Mouse (Mus musculus) liver, postnatal 0 days (tissue): ENCODE data around the gene Rdh7. TPM values are rescaled to one million over a fixed set of nuclear protein-coding genes. Genes with fewer than 3 reads are reported as not detected.

Experiments used
- ATAC-seq: fragments of 200-750 bp; cut with Nextera tagmentation; 2 replicates; pipeline ENCODE4 v1.8.0; 2017; ENCODE audit warnings: mild to moderate bottlenecking, moderate library complexity
- DNase-seq: peaks from one replicate; pipeline ENCODE4 v3.0.0-alpha.2; 2016
- H3K27ac ChIP-seq: fragments of 300-500 bp; sonication (generic); 2 replicates; pipeline ENCODE4 v1.5.1; 2014; ENCODE audit warnings: antibody characterized with exemption, moderate library complexity, mild to moderate bottlenecking, low read depth
- H3K27me3 ChIP-seq: fragments of 300-500 bp; sonication (generic); 2 replicates; pipeline ENCODE4 v1.6.1; 2014; ENCODE audit warnings: low read length, control low read depth, mixed read lengths; ENCODE audit not compliant: insufficient read depth
- H3K36me3 ChIP-seq: fragments of 300-500 bp; sonication (generic); replicated peaks from 2 replicates; pipeline ENCODE4 v1.6.1; 2014; ENCODE audit warnings: mild to moderate bottlenecking, control low read depth, low read length, moderate library complexity, mixed read lengths; ENCODE audit not compliant: insufficient read depth
- H3K4me1 ChIP-seq: fragments of 300-500 bp; sonication (generic); 2 replicates; pipeline ENCODE4 v1.6.1; 2014; ENCODE audit warnings: antibody characterized with exemption, mild to moderate bottlenecking, control low read depth; ENCODE audit not compliant: insufficient read depth
- H3K4me2 ChIP-seq: fragments of 300-500 bp; sonication (generic); 2 replicates; pipeline ENCODE4 v1.6.1; 2014; ENCODE audit warnings: low read depth, mild to moderate bottlenecking, low read length, moderate library complexity, mixed read lengths
- H3K4me3 ChIP-seq: fragments of 300-500 bp; sonication (generic); 2 replicates; pipeline ENCODE4 v1.5.1; 2014; ENCODE audit warnings: low read depth, low read length
- H3K9ac ChIP-seq: fragments of 300-500 bp; sonication (generic); replicated peaks from 2 replicates; pipeline ENCODE4 v1.6.1; 2014; ENCODE audit warnings: mild to moderate bottlenecking, moderate library complexity
- H3K9me3 ChIP-seq: fragments of 300-500 bp; sonication (generic); 2 replicates; pipeline ENCODE4 v1.6.1; 2016; ENCODE audit warnings: mild to moderate bottlenecking, control low read depth, low read length, mixed read lengths
- CTCF ChIP-seq: sonication (generic); IDR thresholded peaks from 2 replicates; pipeline ENCODE4 v1.5.1; 2016; ENCODE audit warnings: antibody characterized with exemption, low read depth
- EP300 ChIP-seq: IDR thresholded peaks from 2 replicates; pipeline ENCODE4 v1.6.1; 2016; ENCODE audit warnings: antibody characterized with exemption, low read depth, mild to moderate bottlenecking
- WGBS: fragments of 180-500 bp; shearing (Covaris S2); extraction: QIAGEN DNeasy Blood & Tissue Kit; methylation state at CpG from one replicate; pipeline ENCODE4 v1.1.7; 2014; ENCODE audit not compliant: insufficient replicate concordance; 5-methylcytosine and 5-hydroxymethylcytosine counted together
- polyA plus RNA-seq: library from polyadenylated mRNA; unstranded; fragments of >200 nt; fragmentation: Nextera tagmentation; extraction: Ambion mirVana; gene quantifications from 2 replicates; pipeline ENCODE4 v1.2.1, GENCODE M21; 2015

Gene Rdh7
- polyA plus RNA-seq, 1 experiment from 2014 or later, result 356 TPM

DNA sequence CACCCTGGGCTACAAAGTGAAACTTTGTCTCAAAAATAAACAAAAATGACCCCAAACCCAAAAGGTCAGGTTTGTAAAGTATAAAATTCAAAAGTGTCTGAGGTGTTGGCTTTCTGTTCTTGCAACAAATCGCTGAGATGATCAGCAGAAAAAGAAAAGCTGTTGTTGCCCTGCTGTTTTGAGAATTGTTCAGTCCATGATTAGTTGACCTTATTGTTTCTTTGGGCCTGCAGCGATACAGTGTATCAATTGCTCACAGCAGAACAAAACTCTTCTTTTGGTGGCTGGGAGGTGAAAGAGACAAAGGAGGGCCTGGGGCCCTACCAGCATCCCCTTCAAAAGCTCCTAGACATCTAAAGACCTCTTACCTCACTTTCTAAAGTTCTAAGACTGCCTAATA is 17.5 kb upstream of the Rdh7 start:
- Histone ChIP-seq H3K27me3 (no peaks in the 10 kb centered on the region), H3K36me3 (no peaks in the 10 kb centered on the region), H3K9ac (no peak overlapping the region), H3K27ac (no peak overlapping the region), H3K4me3 (no peak overlapping the region), H3K4me1 (peaks cover 5% of the 10 kb centered on the region), H3K9me3 (no peaks in the 10 kb centered on the region), H3K4me2 (no peak overlapping the region)
- no peak for ATAC-seq
- 71% methylated on average over 2 of the region's 2 CpGs for WGBS
- no peak for TF ChIP-seq CTCF
- TF ChIP-seq EP300, result no peak
- no peak for DNase-seq

DNA sequence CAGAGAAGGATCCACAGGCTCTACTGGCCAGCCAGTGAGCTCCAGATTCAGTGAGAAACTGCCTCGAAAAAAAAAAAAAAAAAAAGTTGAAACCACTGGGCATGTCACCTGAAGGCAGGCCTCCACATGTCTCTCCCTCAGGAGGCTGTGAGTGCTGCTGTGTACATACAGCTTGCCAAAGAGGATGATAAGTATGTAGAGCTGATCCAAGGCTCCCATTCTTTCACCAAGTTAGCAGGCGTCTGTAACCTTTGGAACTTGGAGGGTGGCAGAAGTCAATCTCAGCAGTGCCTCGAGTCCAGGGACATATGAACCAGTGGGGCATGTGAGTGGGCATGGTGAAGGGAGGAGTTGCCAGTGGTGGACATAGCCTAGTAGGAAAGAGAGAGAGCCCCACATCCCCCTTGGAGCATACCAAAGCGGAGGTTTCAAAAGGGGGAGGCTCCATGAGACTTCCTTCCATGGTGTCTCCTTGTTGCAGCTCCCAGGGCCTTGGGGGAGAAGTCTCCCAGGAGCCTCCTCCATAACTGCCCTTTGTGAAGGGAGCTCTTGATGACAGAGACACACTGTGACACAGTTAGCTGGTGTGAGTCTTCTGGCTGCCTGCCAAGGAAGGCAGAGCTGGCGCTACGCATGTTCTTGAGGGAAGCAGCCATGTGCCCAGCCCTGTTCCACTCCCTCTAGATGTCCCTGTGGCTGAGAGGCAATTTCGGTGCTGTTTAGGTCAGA is 16.3 kb upstream of the Rdh7 start:
- ATAC-seq (no peak), DNase-seq (no peak)
- Histone ChIP-seq H3K4me3 (no peak overlapping the region), H3K36me3 (no peaks in the 10 kb centered on the region), H3K27me3 (no peaks in the 10 kb centered on the region), H3K4me2 (no peak overlapping the region), H3K27ac (no peak overlapping the region), H3K4me1 (peaks cover 5% of the 10 kb centered on the region), H3K9me3 (no peaks in the 10 kb centered on the region), H3K9ac (no peak overlapping the region)
- 63% methylated on average over 7 of the region's 7 CpGs for WGBS
- TF ChIP-seq CTCF (no peak), EP300 (no peak)

DNA sequence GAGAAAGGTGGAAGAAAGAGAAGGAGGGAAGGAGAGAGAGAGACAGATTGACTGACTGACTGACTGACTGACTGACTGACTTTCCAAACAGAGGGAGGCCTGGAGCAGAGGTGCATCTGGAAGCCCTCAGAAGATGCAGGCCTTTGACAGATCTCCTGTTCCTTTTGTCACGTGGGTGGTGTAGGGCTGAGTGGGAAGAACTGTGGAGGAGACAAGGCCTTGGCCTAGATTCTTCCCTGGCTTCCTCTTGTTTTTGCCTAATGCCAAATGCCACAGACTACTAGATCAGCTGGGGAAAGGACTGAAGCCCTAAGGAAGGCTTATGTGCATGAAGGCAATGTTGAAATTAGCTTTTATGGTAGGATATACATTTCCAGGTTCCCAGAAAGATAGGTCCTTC is 14.5 kb upstream of the Rdh7 start:
- no peak overlapping the region for H3K4me3 ChIP-seq
- no peak overlapping the region for H3K9ac ChIP-seq
- H3K9me3 ChIP-seq, result no peaks in the 10 kb centered on the region
- no peaks in the 10 kb centered on the region for H3K27me3 ChIP-seq
- DNase-seq (no peak), ATAC-seq (no peak)
- no peak for TF ChIP-seq EP300
- no peak for TF ChIP-seq CTCF
- 67% methylated on average over 1 of the region's 1 CpGs for WGBS
- no peak overlapping the region for H3K27ac ChIP-seq
- no peaks in the 10 kb centered on the region for H3K36me3 ChIP-seq
- no peak overlapping the region for H3K4me2 ChIP-seq
- H3K4me1 ChIP-seq, result peaks cover 5% of the 10 kb centered on the region

DNA sequence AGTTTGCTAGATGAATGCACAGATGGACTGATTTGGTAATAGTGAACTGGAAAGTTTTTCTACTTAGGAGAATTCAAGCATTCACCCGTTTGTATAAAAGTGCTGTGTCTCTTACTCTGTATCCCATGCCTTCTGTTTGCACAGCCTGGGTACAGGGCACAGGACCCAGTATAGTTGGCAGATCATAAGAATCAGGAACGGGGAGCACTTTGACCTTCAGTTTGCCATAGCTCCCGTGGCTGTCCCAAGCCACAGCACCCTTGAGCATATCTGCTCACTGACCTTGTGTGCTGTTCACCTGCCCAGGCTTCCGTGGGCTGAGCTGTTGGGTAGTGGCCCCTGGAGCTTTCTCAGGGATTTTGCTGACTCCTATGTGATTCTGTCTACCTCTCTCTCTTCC is 13.1 kb upstream of the Rdh7 start:
- Histone ChIP-seq H3K4me2 (no peak overlapping the region), H3K9ac (no peak overlapping the region), H3K4me1 (peaks cover 5% of the 10 kb centered on the region), H3K27ac (no peak overlapping the region), H3K4me3 (no peak overlapping the region), H3K27me3 (no peaks in the 10 kb centered on the region), H3K36me3 (no peaks in the 10 kb centered on the region), H3K9me3 (no peaks in the 10 kb centered on the region)
- TF ChIP-seq CTCF, result no peak
- TF ChIP-seq EP300, result no peak
- no peak for DNase-seq
- no peak for ATAC-seq
- 57% methylated on average over 4 of the region's 4 CpGs for WGBS

DNA sequence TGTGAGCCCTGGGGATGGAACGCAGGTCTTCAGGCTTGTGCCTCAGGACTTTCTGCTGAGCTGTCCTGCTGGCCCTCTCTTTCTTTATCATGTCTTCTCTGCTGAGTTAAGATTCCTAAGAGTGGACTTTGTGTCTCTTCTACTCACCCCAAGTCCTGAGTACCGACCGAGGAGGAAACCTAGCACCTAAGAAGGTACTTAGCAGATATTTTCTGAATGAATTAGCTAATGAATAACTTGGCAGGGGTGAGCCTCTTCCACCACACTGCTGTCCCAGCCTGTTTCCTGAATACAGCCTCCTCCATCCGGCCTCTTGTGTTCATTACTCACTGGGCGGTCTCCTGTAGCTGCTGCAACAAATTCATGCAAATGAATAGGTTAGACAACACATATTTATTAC is 11.2 kb upstream of the Rdh7 start:
- DNase-seq (no peak), ATAC-seq (no peak)
- no peaks in the 10 kb centered on the region for H3K9me3 ChIP-seq
- no peaks in the 10 kb centered on the region for H3K36me3 ChIP-seq
- TF ChIP-seq CTCF, result no peak
- no peak for TF ChIP-seq EP300
- no peak overlapping the region for H3K27ac ChIP-seq
- peaks cover under 1% of the 10 kb centered on the region for H3K4me1 ChIP-seq
- H3K4me2 ChIP-seq, result no peak overlapping the region
- H3K27me3 ChIP-seq, result no peaks in the 10 kb centered on the region
- H3K9ac ChIP-seq, result no peak overlapping the region
- 49% methylated on average over 5 of the region's 5 CpGs for WGBS
- no peak overlapping the region for H3K4me3 ChIP-seq

DNA sequence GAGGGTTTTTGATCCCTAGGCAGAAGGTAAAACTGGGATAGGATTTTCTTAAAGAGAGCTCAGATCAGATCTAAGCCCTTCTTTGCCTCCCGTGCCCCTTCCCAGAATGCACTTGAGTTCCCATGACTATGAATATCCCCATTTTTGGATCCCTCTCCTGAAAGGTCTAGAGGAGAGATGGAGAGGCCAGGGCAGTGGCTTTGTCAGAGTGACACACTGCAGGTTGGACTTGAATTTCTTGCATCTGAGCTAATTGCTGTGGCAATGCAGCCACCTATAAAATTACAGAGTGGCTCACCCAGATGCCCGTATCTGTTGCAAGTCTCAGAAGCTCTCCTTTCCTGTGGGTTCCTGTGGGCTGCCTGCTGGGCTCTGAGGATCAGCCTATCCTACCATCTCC is 9.6 kb upstream of the Rdh7 start, which contains the start of gene Sdr9c7:
Sdr9c7 (plus strand) TSS at position 301 of the 400 bp plus-strand sequence.
- WGBS, result 75% methylated on average over 2 of the region's 2 CpGs

More for the DNA sequence above, 9.6 kb upstream of the Rdh7 start, which contains the start of gene Sdr9c7:
- Histone ChIP-seq H3K4me1 (peaks cover 3% of the 10 kb centered on the region; the same call in 1 of the 2 replicates), H3K4me2 (no peak within 1 kb of the TSS), H3K27ac (no peak within 1 kb of the TSS), H3K9me3 (no peaks in the 10 kb centered on the region), H3K4me3 (no peak within 1 kb of the TSS), H3K27me3 (no peaks in the 10 kb centered on the region), H3K9ac (no peak within 1 kb of the TSS), H3K36me3 (no peaks in the 10 kb centered on the region)
- no peak for DNase-seq
- TF ChIP-seq CTCF (no peak), EP300 (no peak)
- no peak for ATAC-seq
